Mouse (Mus musculus) stomach, postnatal 0 days (tissue): ENCODE results near the gene Far1.

Source experiments
- CTCF ChIP-seq: IDR thresholded peaks from 2 replicates; pipeline ENCODE4 v1.5.1; 2016; ENCODE audit warnings: antibody characterized with exemption, low read depth, mild to moderate bottlenecking, moderate library complexity
- EP300 ChIP-seq: optimal IDR thresholded peaks from 2 replicates; pipeline ENCODE3; 2016; ENCODE audit warnings: antibody characterized with exemption

DNA sequence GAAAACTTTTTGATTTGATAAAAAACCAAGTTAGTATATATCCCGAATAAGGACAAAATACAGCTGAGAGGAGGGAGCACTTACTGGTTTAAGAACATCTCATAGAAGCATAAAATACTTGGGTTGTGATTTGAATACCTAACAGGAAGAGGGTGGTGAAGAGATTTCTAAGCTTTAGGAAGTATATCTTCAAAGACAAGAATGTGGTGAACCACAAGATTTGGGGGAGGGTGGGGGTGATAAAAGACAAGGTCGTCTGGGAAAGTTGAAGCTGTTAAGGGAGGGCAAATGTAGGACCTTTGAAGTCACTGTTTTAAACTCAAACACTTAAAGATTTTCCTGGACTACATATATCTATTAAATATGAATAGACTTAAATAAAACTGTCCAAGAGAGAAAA is 59.1 kb downstream of the Far1 start:
- TF ChIP-seq EP300: no peak
- no peak for TF ChIP-seq CTCF
